Mouse (Mus musculus) forebrain, embryonic 15.5 days (tissue): Measurements from ENCODE around the gene Slc8b1. TPM values are rescaled to one million over a fixed set of nuclear protein-coding genes. Genes with fewer than 3 reads are reported as not detected.
A peak's percentile ranks its signal among the peaks of the same experiment; 100 is the strongest.

ENCODE experiments used
- ATAC-seq: fragments of 200-750 bp; cut with Nextera tagmentation; replicated peaks from 2 replicates; pipeline ENCODE4 v1.8.0; 2017; ENCODE audit warnings: mild to moderate bottlenecking, moderate TSS enrichment, moderate library complexity
- H3K27ac ChIP-seq: fragments of 300-500 bp; sonication (generic); replicated peaks from 2 replicates; pipeline ENCODE4 v1.5.1; 2015; ENCODE audit warnings: mild to moderate bottlenecking, inconsistent platforms
- H3K27me3 ChIP-seq: fragments of 300-500 bp; sonication (generic); 2 replicates; pipeline ENCODE4 v1.6.1; 2015; ENCODE audit warnings: inconsistent platforms
- H3K36me3 ChIP-seq: fragments of 300-500 bp; sonication (generic); 2 replicates; pipeline ENCODE4 v1.6.1; 2015; ENCODE audit warnings: mild to moderate bottlenecking, inconsistent platforms
- H3K4me1 ChIP-seq: fragments of 300-500 bp; sonication (generic); 2 replicates; pipeline ENCODE4 v1.6.1; 2015; ENCODE audit warnings: inconsistent platforms
- H3K4me2 ChIP-seq: fragments of 300-500 bp; sonication (generic); replicated peaks from 2 replicates; pipeline ENCODE4 v1.6.1; 2015; ENCODE audit warnings: mild to moderate bottlenecking, inconsistent platforms
- H3K4me3 ChIP-seq: fragments of 300-500 bp; sonication (generic); 2 replicates; pipeline ENCODE4 v1.5.1; 2015; ENCODE audit warnings: mild to moderate bottlenecking, inconsistent platforms
- H3K9ac ChIP-seq: fragments of 300-500 bp; sonication (generic); replicated peaks from 2 replicates; pipeline ENCODE4 v1.6.1; 2015; ENCODE audit warnings: mild to moderate bottlenecking, inconsistent platforms
- H3K9me3 ChIP-seq: fragments of 300-500 bp; sonication (generic); 2 replicates; pipeline ENCODE4 v1.6.1; 2016; ENCODE audit warnings: inconsistent platforms
- whole genome bisulfite sequencing: fragments of 180-500 bp; shearing (Covaris S2); methylation state at CpG from one replicate; pipeline ENCODE4 v1.1.7; 2015; ENCODE audit warnings: mixed read lengths; 5-methylcytosine and 5-hydroxymethylcytosine counted together
- polyA plus RNA-seq: library from polyadenylated mRNA; unstranded; fragments of >200 nt; fragmentation: Nextera tagmentation; extraction: Ambion mirVana; gene quantifications from 2 replicates; pipeline ENCODE4 v1.2.1, GENCODE M21; 2015

Gene Slc8b1
- polyA plus RNA-seq, 1 experiment from 2014 or later: 2.4 TPM

DNA sequence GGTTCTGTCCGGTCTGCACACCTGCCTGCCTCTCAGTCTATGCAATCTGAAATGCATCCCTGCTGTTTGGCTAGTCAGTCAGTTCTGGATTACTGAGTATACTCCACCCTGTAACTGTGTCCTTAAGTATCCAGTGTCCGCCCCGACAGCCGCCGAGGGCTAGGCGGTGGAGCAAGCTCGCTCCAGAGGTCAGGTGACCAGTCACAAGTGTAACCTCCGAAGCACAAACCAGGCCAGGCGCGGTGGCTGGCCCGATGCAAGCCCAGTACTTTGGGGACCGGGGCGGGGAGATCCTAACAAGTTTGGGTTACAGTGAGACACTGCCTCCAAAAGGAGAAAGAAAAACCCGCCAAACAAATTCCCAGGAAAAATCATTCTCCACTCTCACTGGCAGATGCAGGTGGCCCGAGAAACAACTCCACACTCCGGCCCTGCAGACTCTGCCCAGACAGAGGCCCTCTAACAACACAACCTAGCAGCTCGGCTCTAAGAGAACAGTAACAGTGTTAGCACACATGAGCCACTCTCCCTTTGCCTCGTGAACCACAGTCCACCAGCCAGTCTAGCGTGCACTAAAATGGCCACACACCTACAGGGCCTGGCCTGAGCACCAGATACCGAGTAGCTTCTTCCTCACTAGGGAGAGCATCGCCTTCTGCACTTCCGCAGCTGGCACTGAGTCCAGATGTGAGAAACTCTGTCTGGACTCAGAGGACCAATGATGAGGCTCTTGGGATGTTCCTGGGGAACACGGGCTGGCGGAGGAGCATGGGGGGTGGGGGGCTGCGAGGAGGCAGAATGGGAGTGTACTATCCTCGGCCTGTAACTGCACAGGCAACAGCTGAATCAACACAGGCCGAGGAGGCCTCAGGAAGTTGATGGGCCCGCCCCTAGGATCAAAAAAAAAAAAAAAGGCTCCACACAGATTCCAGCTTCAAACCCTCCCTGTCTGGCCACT is 52.3 kb downstream of the Slc8b1 start:
- Histone ChIP-seq H3K9ac (no peak overlapping the region; the same call in 1 of the 2 replicates), H3K36me3 (no peaks in the 10 kb centered on the region), H3K4me3 (no peak overlapping the region), H3K9me3 (no peaks in the 10 kb centered on the region), H3K27ac (peak overlapping the region; percentile 46), H3K27me3 (no peaks in the 10 kb centered on the region), H3K4me1 (peaks cover 58% of the 10 kb centered on the region), H3K4me2 (no peak overlapping the region)
- WGBS: 63% methylated on average over 28 of the region's 28 CpGs
- ATAC-seq: no peak

- Histone ChIP-seq H3K36me3 (no peaks in the 10 kb centered on the region), H3K9ac (no peak overlapping the region), H3K27ac (no peak overlapping the region), H3K4me3 (no peak overlapping the region), H3K27me3 (no peaks in the 10 kb centered on the region), H3K4me1 (peaks cover 65% of the 10 kb centered on the region), H3K9me3 (no peaks in the 10 kb centered on the region), H3K4me2 (no peak overlapping the region)
- no peak for ATAC-seq
- 66% methylated on average over 4 of the region's 4 CpGs for WGBS
Observed at GRCm38 (mm10) chr5:120563914-120564311, 52.9 kb downstream of the Slc8b1 start.

- H3K4me3 ChIP-seq: no peak overlapping the region
- no peaks in the 10 kb centered on the region for H3K36me3 ChIP-seq
- no peak overlapping the region for H3K4me2 ChIP-seq
- peak overlapping the region; percentile 24; the same call in 1 of the 2 replicates for H3K9ac ChIP-seq
- ATAC-seq: no peak; the same call in 1 of the 2 replicates
- H3K9me3 ChIP-seq: no peaks in the 10 kb centered on the region
- no peaks in the 10 kb centered on the region for H3K27me3 ChIP-seq
- peak overlapping the region; percentile 90 for H3K27ac ChIP-seq
- H3K4me1 ChIP-seq: peaks cover 75% of the 10 kb centered on the region
- 17% methylated on average over 15 of the region's 15 CpGs for WGBS
Observed at GRCm38 (mm10) chr5:120565171-120565905, 54.4 kb downstream of the Slc8b1 start.

DNA sequence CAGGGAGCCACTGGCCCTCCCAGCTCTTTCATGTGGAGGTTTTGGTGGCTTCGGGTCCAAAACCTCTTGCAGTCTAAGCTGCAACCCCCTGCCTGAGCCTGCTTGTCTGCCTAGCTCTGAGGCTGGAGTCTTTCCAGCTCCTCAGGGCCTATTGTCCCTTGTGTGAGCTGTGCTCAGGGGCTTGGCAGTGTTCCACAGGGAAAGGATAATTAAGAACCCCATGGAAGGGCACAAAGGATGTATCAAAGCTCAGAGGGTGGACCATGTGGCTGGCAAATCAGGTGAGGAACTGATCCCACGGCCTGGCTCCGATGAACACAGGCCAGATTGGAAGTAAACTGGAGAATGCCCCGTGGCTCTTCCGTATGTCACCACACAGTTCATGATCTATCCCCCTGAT is 55.1 kb downstream of the Slc8b1 start:
- WGBS: 5% methylated on average over 5 of the region's 5 CpGs
- no peaks in the 10 kb centered on the region for H3K27me3 ChIP-seq

GRCm38 (mm10) chr5:120566681-120567252 is 55.8 kb downstream of the Slc8b1 start:
- no peaks in the 10 kb centered on the region for H3K9me3 ChIP-seq
- H3K9ac ChIP-seq: no peak overlapping the region
- peaks cover 79% of the 10 kb centered on the region for H3K4me1 ChIP-seq
- H3K36me3 ChIP-seq: no peaks in the 10 kb centered on the region
- peak; percentile 21; the same call in 1 of the 2 replicates for ATAC-seq
- no peak overlapping the region for H3K4me3 ChIP-seq
- peak overlapping the region; percentile 90 for H3K27ac ChIP-seq
- no peak overlapping the region for H3K4me2 ChIP-seq
- no peaks in the 10 kb centered on the region for H3K27me3 ChIP-seq
- 32% methylated on average over 9 of the region's 9 CpGs for WGBS

More for the DNA sequence above, 55.1 kb downstream of the Slc8b1 start:
- H3K9ac ChIP-seq: 0 out of 2 replicates have a peak overlapping the region, but pooled peaks have one; percentile 24
- peaks cover 75% of the 10 kb centered on the region for H3K4me1 ChIP-seq
- no peaks in the 10 kb centered on the region for H3K9me3 ChIP-seq
- H3K36me3 ChIP-seq: no peaks in the 10 kb centered on the region
- peak overlapping the region; percentile 90 for H3K27ac ChIP-seq
- no peak overlapping the region for H3K4me3 ChIP-seq
- no peak overlapping the region for H3K4me2 ChIP-seq
- ATAC-seq: peak; percentile 82

DNA sequence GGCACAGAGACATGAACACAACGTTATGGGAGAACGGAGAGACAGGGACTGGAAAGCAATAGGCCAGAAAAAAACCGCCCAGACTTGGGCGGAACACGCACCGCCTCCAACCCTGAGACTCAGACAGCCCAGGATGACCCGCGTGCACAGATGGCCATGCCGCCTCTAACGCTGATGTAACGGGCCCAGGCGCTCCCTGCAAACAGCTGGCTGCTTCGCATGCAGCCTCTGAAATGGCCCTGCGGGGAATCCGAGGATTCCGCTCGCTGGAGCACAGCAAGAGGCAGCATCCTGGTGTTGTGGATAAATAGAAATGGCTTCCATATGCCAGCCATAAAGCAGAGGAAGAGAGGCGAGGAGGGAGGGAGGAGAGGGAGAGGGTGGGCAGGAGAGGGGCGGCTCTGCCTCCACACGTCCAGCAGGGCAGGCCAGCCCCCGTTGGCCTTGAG is 56.3 kb downstream of the Slc8b1 start:
- Histone ChIP-seq H3K4me2 (0 out of 2 replicates have a peak overlapping the region, but pooled peaks have one; percentile 22), H3K9me3 (no peaks in the 10 kb centered on the region)

DNA sequence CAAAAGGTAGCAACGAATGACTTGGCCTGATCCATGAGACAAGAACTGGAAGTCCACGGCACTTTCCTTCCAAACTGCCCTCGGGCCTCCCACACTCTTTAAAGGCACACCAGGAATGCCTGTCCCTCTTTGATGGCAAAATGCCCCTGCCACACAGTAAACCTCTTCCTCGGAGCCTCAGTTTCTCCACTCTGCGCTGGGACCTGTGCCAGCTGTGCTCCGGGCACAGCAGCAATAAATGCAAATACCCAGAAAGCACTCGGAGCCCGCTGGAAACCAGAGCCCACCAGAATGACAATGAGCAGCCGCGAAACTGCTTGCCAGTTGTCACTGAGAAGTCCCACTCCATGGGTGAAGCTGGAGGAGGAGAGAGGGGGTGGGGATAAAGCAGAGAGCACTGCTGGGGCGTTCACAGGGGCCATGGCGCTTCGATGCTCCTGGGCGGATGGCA is 56.8 kb downstream of the Slc8b1 start:
- Histone ChIP-seq H3K4me1 (peaks cover 80% of the 10 kb centered on the region), H3K36me3 (no peaks in the 10 kb centered on the region), H3K4me3 (no peak overlapping the region), H3K9ac (no peak overlapping the region), H3K27me3 (no peaks in the 10 kb centered on the region), H3K4me2 (peak overlapping the region; percentile 8; the same call in 1 of the 2 replicates), H3K9me3 (no peaks in the 10 kb centered on the region), H3K27ac (peak overlapping the region; percentile 90)
- whole genome bisulfite sequencing: 13% methylated on average over 14 of the region's 14 CpGs
- ATAC-seq: no peak

More for the DNA sequence above, 56.3 kb downstream of the Slc8b1 start:
- Histone ChIP-seq H3K4me3 (no peak overlapping the region), H3K4me1 (peaks cover 80% of the 10 kb centered on the region), H3K9ac (no peak overlapping the region), H3K36me3 (no peaks in the 10 kb centered on the region), H3K27me3 (no peaks in the 10 kb centered on the region), H3K27ac (peak overlapping the region; percentile 90)
- ATAC-seq: peak; percentile 29
- WGBS: 11% methylated on average over 21 of the region's 21 CpGs

DNA sequence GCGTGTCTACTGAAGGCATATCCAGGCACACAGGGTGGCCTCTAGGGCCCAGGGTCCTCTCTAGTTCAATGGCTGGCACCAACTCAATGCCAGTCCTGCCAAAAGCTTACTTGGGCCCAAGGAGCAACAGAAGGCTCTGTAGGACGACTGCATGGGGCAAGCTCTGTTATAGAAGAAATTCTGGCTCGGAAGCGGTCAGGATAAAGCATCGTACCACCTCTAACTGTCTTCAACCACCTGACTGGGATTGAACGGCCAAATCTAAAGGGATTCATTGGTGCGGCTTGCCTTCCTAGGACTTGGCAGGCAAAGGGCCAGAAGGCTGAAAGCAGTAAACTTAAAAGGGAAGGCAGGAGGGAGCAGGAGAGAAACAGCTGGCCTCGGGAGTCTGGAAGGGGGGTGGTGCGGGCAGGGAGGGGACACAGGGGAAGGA is 57.4 kb downstream of the Slc8b1 start:
- peak overlapping the region; percentile 8; the same call in 1 of the 2 replicates for H3K4me2 ChIP-seq
- peaks cover 75% of the 10 kb centered on the region for H3K4me1 ChIP-seq
- H3K36me3 ChIP-seq: no peaks in the 10 kb centered on the region
- no peaks in the 10 kb centered on the region for H3K9me3 ChIP-seq
- H3K27ac ChIP-seq: peak overlapping the region; percentile 90
- H3K27me3 ChIP-seq: no peaks in the 10 kb centered on the region
- no peak for ATAC-seq
- WGBS: 25% methylated on average over 9 of the region's 9 CpGs
- no peak overlapping the region for H3K9ac ChIP-seq
- no peak overlapping the region for H3K4me3 ChIP-seq

- no peak overlapping the region for H3K4me3 ChIP-seq
- no peaks in the 10 kb centered on the region for H3K27me3 ChIP-seq
- no peak overlapping the region for H3K4me2 ChIP-seq
- peaks cover 71% of the 10 kb centered on the region for H3K4me1 ChIP-seq
- H3K27ac ChIP-seq: peak overlapping the region; percentile 90
- no peak overlapping the region for H3K9ac ChIP-seq
- H3K36me3 ChIP-seq: no peaks in the 10 kb centered on the region
- no peaks in the 10 kb centered on the region for H3K9me3 ChIP-seq
- WGBS: 93% methylated on average over 4 of the region's 4 CpGs
- no peak for ATAC-seq
Observed at GRCm38 (mm10) chr5:120568964-120569363, 58.0 kb downstream of the Slc8b1 start.

DNA sequence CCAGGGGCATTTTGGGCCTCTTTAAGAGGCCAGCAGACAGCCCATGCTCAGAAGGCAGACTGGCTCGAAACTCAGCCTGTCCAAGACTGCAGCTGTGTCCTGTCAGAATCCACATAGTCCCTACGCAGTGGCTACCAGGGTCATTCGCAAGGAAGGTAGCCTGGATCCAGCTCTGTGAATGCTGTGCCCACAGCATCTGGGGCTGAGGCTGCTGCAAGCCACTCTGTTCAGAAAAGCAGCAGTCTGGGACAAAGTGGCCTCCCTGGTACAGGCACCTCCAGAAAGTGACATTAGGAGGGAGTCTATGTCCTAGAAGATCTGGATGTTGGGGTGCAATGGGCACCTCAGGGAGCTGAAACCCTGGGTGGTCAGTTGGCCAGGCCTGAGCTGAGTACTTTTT is 58.8 kb downstream of the Slc8b1 start:
- no peak for ATAC-seq
- no peak overlapping the region for H3K27ac ChIP-seq
- 90% methylated on average over 3 of the region's 3 CpGs for WGBS
- no peaks in the 10 kb centered on the region for H3K27me3 ChIP-seq
- H3K4me1 ChIP-seq: peaks cover 69% of the 10 kb centered on the region
- no peak overlapping the region for H3K9ac ChIP-seq
- no peaks in the 10 kb centered on the region for H3K9me3 ChIP-seq
- no peak overlapping the region for H3K4me3 ChIP-seq
- H3K36me3 ChIP-seq: no peaks in the 10 kb centered on the region
- no peak overlapping the region for H3K4me2 ChIP-seq

DNA sequence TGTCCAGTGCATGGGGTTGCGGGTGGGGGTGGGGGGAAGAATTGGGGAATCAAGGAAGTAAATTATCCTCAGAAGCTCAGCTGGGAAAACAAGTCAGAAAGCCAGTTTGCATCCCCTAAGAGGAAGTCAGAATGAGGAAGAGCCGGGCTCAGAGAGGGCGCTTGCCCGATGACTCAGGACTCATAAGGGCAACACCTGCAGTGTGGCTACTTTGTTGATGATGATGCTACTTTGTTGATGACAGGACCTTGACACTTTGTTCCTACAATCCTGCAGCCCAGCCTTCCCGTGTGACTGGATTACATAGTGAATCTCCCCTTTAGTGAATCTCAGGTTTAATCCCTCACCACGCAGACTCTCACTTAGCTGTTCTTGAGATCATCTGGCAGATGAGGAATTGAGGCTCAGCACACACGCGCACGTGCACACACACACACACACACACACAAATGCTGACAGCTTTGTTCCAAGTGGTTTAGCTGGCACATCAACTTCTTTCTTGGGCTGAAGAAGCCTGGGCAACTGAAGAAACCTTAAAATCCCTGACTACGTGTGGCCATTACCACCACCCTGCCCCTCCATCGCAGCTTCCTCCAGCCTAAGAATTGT is 59.4 kb downstream of the Slc8b1 start:
- H3K27me3 ChIP-seq: no peaks in the 10 kb centered on the region
- 83% methylated on average over 11 of the region's 11 CpGs for WGBS
- H3K4me1 ChIP-seq: peaks cover 63% of the 10 kb centered on the region
- no peak for ATAC-seq
- H3K4me2 ChIP-seq: no peak overlapping the region
- H3K27ac ChIP-seq: no peak overlapping the region
- no peak overlapping the region for H3K4me3 ChIP-seq
- no peaks in the 10 kb centered on the region for H3K36me3 ChIP-seq
- no peak overlapping the region for H3K9ac ChIP-seq
- H3K9me3 ChIP-seq: no peaks in the 10 kb centered on the region
